Mouse (Mus musculus): ENCODE measurements at regions not wholly inside any gene's neighbourhood (a gene's known extent, or its start where the extent isn't known, plus 50 kb on each side); places are given as distances from the start of the nearest gene placed in this dataset.

- Histone ChIP-seq H3K4me2 (replicated peaks; ENCODE audit: low read depth, low read length) (no peak overlapping the region), H3K4me1 (ENCODE audit: insufficient read depth, low read depth, low read length) (no peaks in the 10 kb centered on the region), H3K9me3 (ENCODE audit: low read length) (peaks cover 9% of the 10 kb centered on the region; the same call in 1 of the 2 replicates), H3K27ac (ENCODE audit: low read length) (no peak overlapping the region), H3K4me3 (ENCODE audit: low read depth, low read length) (no peak overlapping the region), H3K27me3 (replicated peaks; ENCODE audit: insufficient read depth, low read length) (no peaks in the 10 kb centered on the region), H3K36me3 (ENCODE audit: insufficient read depth, low read length) (no peaks in the 10 kb centered on the region), H3K9ac (replicated peaks; ENCODE audit: low read depth) (no peak overlapping the region)
- 81% methylated on average over 2 of the region's 2 CpGs for WGBS
- no peak for TF ChIP-seq EP300 (IDR thresholded peaks at IDR 0.05)
- TF ChIP-seq CTCF (IDR thresholded peaks at IDR 0.05) = no peak
- ATAC-seq = no peak
- DNase-seq (ENCODE audit: low spot score) = no peak
These were observed 108.1 kb upstream of the Scaf8 start for GRCm38 (mm10) chr17:3006662-3007061.

GRCm38 (mm10) chr17:3007234-3007633, 107.5 kb upstream of the Scaf8 start:
- Histone ChIP-seq H3K36me3 (ENCODE audit: insufficient read depth, low read length) (no peaks in the 10 kb centered on the region), H3K27ac (ENCODE audit: low read length) (no peak overlapping the region), H3K4me2 (replicated peaks; ENCODE audit: low read depth, low read length) (no peak overlapping the region), H3K9ac (replicated peaks; ENCODE audit: low read depth) (no peak overlapping the region), H3K4me1 (ENCODE audit: insufficient read depth, low read depth, low read length) (no peaks in the 10 kb centered on the region), H3K4me3 (ENCODE audit: low read depth, low read length) (no peak overlapping the region), H3K27me3 (replicated peaks; ENCODE audit: insufficient read depth, low read length) (no peaks in the 10 kb centered on the region), H3K9me3 (ENCODE audit: low read length) (peaks cover 9% of the 10 kb centered on the region; the same call in 1 of the 2 replicates)
- ATAC-seq (no peak), DNase-seq (ENCODE audit: low spot score) (no peak)
- TF ChIP-seq EP300 (IDR thresholded peaks at IDR 0.05) (no peak), CTCF (IDR thresholded peaks at IDR 0.05) (no peak)
- WGBS = 67% methylated on average over 2 of the region's 2 CpGs

GRCm38 (mm10) chr17:3009939-3010338, 104.8 kb upstream of the Scaf8 start:
- ATAC-seq (no peak), DNase-seq (ENCODE audit: low spot score) (no peak)
- Histone ChIP-seq H3K9ac (replicated peaks; ENCODE audit: low read depth) (no peak overlapping the region), H3K4me3 (ENCODE audit: low read depth, low read length) (no peak overlapping the region), H3K4me2 (replicated peaks; ENCODE audit: low read depth, low read length) (no peak overlapping the region), H3K9me3 (ENCODE audit: low read length) (peaks cover 9% of the 10 kb centered on the region; the same call in 1 of the 2 replicates), H3K27ac (ENCODE audit: low read length) (no peak overlapping the region), H3K36me3 (ENCODE audit: insufficient read depth, low read length) (no peaks in the 10 kb centered on the region), H3K4me1 (ENCODE audit: insufficient read depth, low read depth, low read length) (no peaks in the 10 kb centered on the region), H3K27me3 (replicated peaks; ENCODE audit: insufficient read depth, low read length) (no peaks in the 10 kb centered on the region)
- TF ChIP-seq CTCF (IDR thresholded peaks at IDR 0.05) (no peak), EP300 (IDR thresholded peaks at IDR 0.05) (no peak)
- 51% methylated on average over 2 of the region's 2 CpGs for WGBS

GRCm38 (mm10) chr17:3012045-3012444, 102.7 kb upstream of the Scaf8 start:
- TF ChIP-seq EP300 (IDR thresholded peaks at IDR 0.05) (no peak), CTCF (IDR thresholded peaks at IDR 0.05) (no peak)
- no peak overlapping the region for H3K4me3 ChIP-seq (ENCODE audit: low read depth, low read length)
- H3K4me1 ChIP-seq (ENCODE audit: insufficient read depth, low read depth, low read length) = no peaks in the 10 kb centered on the region
- no peak overlapping the region for H3K4me2 ChIP-seq (replicated peaks; ENCODE audit: low read depth, low read length)
- no peak overlapping the region for H3K27ac ChIP-seq (ENCODE audit: low read length)
- ATAC-seq = no peak
- H3K27me3 ChIP-seq (replicated peaks; ENCODE audit: insufficient read depth, low read length) = no peaks in the 10 kb centered on the region
- no peak overlapping the region for H3K9ac ChIP-seq (replicated peaks; ENCODE audit: low read depth)
- H3K9me3 ChIP-seq (ENCODE audit: low read length) = peaks cover 6% of the 10 kb centered on the region; the same call in 1 of the 2 replicates
- 41% methylated on average over 1 of the region's 1 CpGs for whole genome bisulfite sequencing
- DNase-seq (ENCODE audit: low spot score) = no peak
- no peaks in the 10 kb centered on the region for H3K36me3 ChIP-seq (ENCODE audit: insufficient read depth, low read length)

GRCm38 (mm10) chr17:3019631-3020391, 95.0 kb upstream of the Scaf8 start:
- H3K27me3 ChIP-seq (replicated peaks; ENCODE audit: insufficient read depth, low read length) = no peaks in the 10 kb centered on the region
- H3K4me1 ChIP-seq (ENCODE audit: insufficient read depth, low read depth, low read length) = no peaks in the 10 kb centered on the region
- H3K36me3 ChIP-seq (ENCODE audit: insufficient read depth, low read length) = no peaks in the 10 kb centered on the region
- no peaks in the 10 kb centered on the region for H3K9me3 ChIP-seq (ENCODE audit: low read length)
- WGBS = 96% methylated on average over 2 of the region's 2 CpGs
- H3K9ac ChIP-seq (replicated peaks; ENCODE audit: low read depth) = no peak overlapping the region
- H3K27ac ChIP-seq (ENCODE audit: low read length) = no peak overlapping the region
- no peak overlapping the region for H3K4me2 ChIP-seq (replicated peaks; ENCODE audit: low read depth, low read length)
- TF ChIP-seq EP300 (IDR thresholded peaks at IDR 0.05) = no peak
- TF ChIP-seq CTCF (IDR thresholded peaks at IDR 0.05) = no peak
- DNase-seq (ENCODE audit: low spot score) (no peak), ATAC-seq (peak; percentile 37; the same call in 1 of the 2 replicates)
- H3K4me3 ChIP-seq (ENCODE audit: low read depth, low read length) = no peak overlapping the region

- DNase-seq (ENCODE audit: low spot score) (no peak), ATAC-seq (peak; percentile 58)
- Histone ChIP-seq H3K27ac (ENCODE audit: low read length) (no peak overlapping the region), H3K9ac (replicated peaks; ENCODE audit: low read depth) (no peak overlapping the region), H3K4me1 (ENCODE audit: insufficient read depth, low read depth, low read length) (no peaks in the 10 kb centered on the region), H3K4me3 (ENCODE audit: low read depth, low read length) (no peak overlapping the region), H3K4me2 (replicated peaks; ENCODE audit: low read depth, low read length) (no peak overlapping the region), H3K27me3 (replicated peaks; ENCODE audit: insufficient read depth, low read length) (no peaks in the 10 kb centered on the region), H3K9me3 (ENCODE audit: low read length) (no peaks in the 10 kb centered on the region), H3K36me3 (ENCODE audit: insufficient read depth, low read length) (no peaks in the 10 kb centered on the region)
- 90% methylated on average over 1 of the region's 1 CpGs for WGBS
- TF ChIP-seq CTCF (IDR thresholded peaks at IDR 0.05) = no peak
- no peak for TF ChIP-seq EP300 (IDR thresholded peaks at IDR 0.05)
These were observed 94.4 kb upstream of the Scaf8 start for GRCm38 (mm10) chr17:3020406-3020805.
